Mouse (Mus musculus): ENCODE results near the gene Clec2g. TPM values are rescaled to one million over a fixed set of nuclear protein-coding genes. Genes with fewer than 3 reads are reported as not detected.
"Not testable (repeated sequence)": the region's sequence is repeated elsewhere in the genome, so short reads cannot be mapped to it uniquely, and the experiment has no call there.

Gene Clec2g
- 1 to 10 TPM; 1.7 to 2.7 TPM for total RNA-seq (2021)
- long read RNA-seq, experiment 1: 0 reads
- long read RNA-seq, experiment 2: 0 reads

- not testable (repeated sequence) for DNase-seq (ENCODE audit: low spot score in 2 of 2)
Observed at GRCm38 (mm10) chr6:128934081-128934480, at the start of gene Clec2g. Gene Clec2g (plus strand): TSS chr6:128934381.

GRCm38 (mm10) chr6:128887091-128887790, 46.9 kb upstream of the Clec2g start, which contains the start of gene Clec2i:
Gene Clec2i (plus strand): TSS chr6:128887588.
- not testable (repeated sequence) for DNase-seq (ENCODE audit: low spot score in 2 of 2)

- no peak for DNase-seq (ENCODE audit: low spot score in 2 of 2)
Observed at GRCm38 (mm10) chr6:128888834-128889233, 45.3 kb upstream of the Clec2g start.

- DNase-seq (ENCODE audit: low spot score in 2 of 2): no peak
Observed at GRCm38 (mm10) chr6:128890948-128891355, 43.2 kb upstream of the Clec2g start, which contains the start of gene BC035044. Gene BC035044 (minus strand): TSS chr6:128891126.

- DNase-seq (ENCODE audit: low spot score in 2 of 2): no peak
Observed at GRCm38 (mm10) chr6:128895404-128896001, 38.7 kb upstream of the Clec2g start.

- no peak for DNase-seq (ENCODE audit: low spot score in 2 of 2)
Observed at GRCm38 (mm10) chr6:128900044-128900443, 34.1 kb upstream of the Clec2g start.

GRCm38 (mm10) chr6:128900796-128901552, 33.2 kb upstream of the Clec2g start:
- DNase-seq (ENCODE audit: low spot score in 2 of 2): not testable (repeated sequence)

- no peak for DNase-seq (ENCODE audit: low spot score in 2 of 2)
Observed at GRCm38 (mm10) chr6:128913598-128914254, 20.5 kb upstream of the Clec2g start.

- DNase-seq (ENCODE audit: low spot score in 2 of 2): no peak
Observed at GRCm38 (mm10) chr6:128917322-128917721, 16.9 kb upstream of the Clec2g start.

- DNase-seq (ENCODE audit: low spot score in 2 of 2): no peak
Observed at GRCm38 (mm10) chr6:128933050-128933449, 1.1 kb upstream of the Clec2g start.

GRCm38 (mm10) chr6:128935889-128936665, 1.9 kb downstream of the Clec2g start:
- not testable (repeated sequence) for DNase-seq (ENCODE audit: low spot score in 2 of 2)

GRCm38 (mm10) chr6:128941646-128942421, 7.7 kb downstream of the Clec2g start:
- no peak for DNase-seq (ENCODE audit: low spot score in 2 of 2)

GRCm38 (mm10) chr6:128945564-128945963, 11.4 kb downstream of the Clec2g start:
- no peak for DNase-seq (ENCODE audit: low spot score in 2 of 2)

GRCm38 (mm10) chr6:128961110-128961509, 26.9 kb downstream of the Clec2g start:
- DNase-seq (ENCODE audit: low spot score in 2 of 2): no peak

- not testable (repeated sequence) for DNase-seq (ENCODE audit: low spot score in 2 of 2)
Observed at GRCm38 (mm10) chr6:128962108-128962507, 27.9 kb downstream of the Clec2g start.

- no peak for DNase-seq (ENCODE audit: low spot score in 2 of 2)
Observed at GRCm38 (mm10) chr6:128964519-128964918, 30.3 kb downstream of the Clec2g start.

GRCm38 (mm10) chr6:128968463-128968862, 34.3 kb downstream of the Clec2g start:
- no peak for DNase-seq (ENCODE audit: low spot score in 2 of 2)

- no peak for DNase-seq (ENCODE audit: low spot score in 2 of 2)
Observed at GRCm38 (mm10) chr6:128969741-128970140, 35.6 kb downstream of the Clec2g start.

All from adrenal gland, postnatal 4 days (tissue).